Mouse (Mus musculus) megakaryocyte, embryonic 14.5 days (primary cell): ENCODE measurements around the gene Rfx8.

ENCODE experiments used
- FLI1 ChIP-seq: IDR thresholded peaks from 2 replicates; pipeline ENCODE4 v1.6.1; 2012; ENCODE audit warnings: low read length, inconsistent platforms, mixed read lengths
- GATA1 ChIP-seq: IDR thresholded peaks from 3 replicates; pipeline ENCODE4 v1.6.1; 2012; ENCODE audit warnings: mixed read lengths, low read length, inconsistent platforms, borderline replicate concordance

GRCm38 (mm10) chr1:39761211-39762024 lies 40.6 kb upstream of the Rfx8 start:
- TF ChIP-seq GATA1 (no peak), FLI1 (no peak)
